Mouse (Mus musculus) olfactory bulb, adult 2 months (tissue): ENCODE data around the gene Mcoln1. TPM values are rescaled to one million over a fixed set of nuclear protein-coding genes. Genes with fewer than 3 reads are reported as not detected.

Experiments
- H3K27ac ChIP-seq: fragments of 200-500 bp; 2 replicates; pipeline ENCODE4 v1.5.1; 2012; ENCODE audit warnings: low read depth, low read length; ENCODE audit not compliant: insufficient read depth
- H3K4me1 ChIP-seq: fragments of 200-500 bp; 2 replicates; pipeline ENCODE4 v1.6.1; 2012; ENCODE audit warnings: low read length; ENCODE audit not compliant: control insufficient read depth, insufficient read depth
- H3K4me3 ChIP-seq: fragments of 200-500 bp; 2 replicates; pipeline ENCODE4 v1.5.1; 2012; ENCODE audit warnings: mild to moderate bottlenecking, low read depth, low read length, moderate library complexity; ENCODE audit not compliant: insufficient read depth
- CTCF ChIP-seq: fragments of 200-500 bp; IDR thresholded peaks from 2 replicates; pipeline ENCODE4 v1.5.1; 2012; ENCODE audit warnings: low read depth, mild to moderate bottlenecking, low read length, moderate library complexity; ENCODE audit not compliant: insufficient read depth
- POLR2A ChIP-seq: fragments of 200-500 bp; IDR thresholded peaks from 2 replicates; pipeline ENCODE4 v1.6.1; 2012; ENCODE audit warnings: mild to moderate bottlenecking, low read depth, low read length, moderate library complexity; ENCODE audit not compliant: insufficient read depth
- WGBS: fragments of 180-500 bp; shearing (Covaris S2); methylation state at CpG from one replicate; pipeline ENCODE4 v1.1.7; 2018; 5-methylcytosine and 5-hydroxymethylcytosine counted together
- polyA plus RNA-seq: library from polyadenylated mRNA; stranded (reverse); fragments of >200 nt; gene quantifications from 2 replicates; pipeline ENCODE4 v1.2.4, GENCODE M21; 2012; ENCODE audit warnings: low replicate concordance; ENCODE audit not compliant: missing spikeins, insufficient read depth, insufficient read length

Gene Mcoln1
- polyA plus RNA-seq, 1 experiment, result not detected

DNA sequence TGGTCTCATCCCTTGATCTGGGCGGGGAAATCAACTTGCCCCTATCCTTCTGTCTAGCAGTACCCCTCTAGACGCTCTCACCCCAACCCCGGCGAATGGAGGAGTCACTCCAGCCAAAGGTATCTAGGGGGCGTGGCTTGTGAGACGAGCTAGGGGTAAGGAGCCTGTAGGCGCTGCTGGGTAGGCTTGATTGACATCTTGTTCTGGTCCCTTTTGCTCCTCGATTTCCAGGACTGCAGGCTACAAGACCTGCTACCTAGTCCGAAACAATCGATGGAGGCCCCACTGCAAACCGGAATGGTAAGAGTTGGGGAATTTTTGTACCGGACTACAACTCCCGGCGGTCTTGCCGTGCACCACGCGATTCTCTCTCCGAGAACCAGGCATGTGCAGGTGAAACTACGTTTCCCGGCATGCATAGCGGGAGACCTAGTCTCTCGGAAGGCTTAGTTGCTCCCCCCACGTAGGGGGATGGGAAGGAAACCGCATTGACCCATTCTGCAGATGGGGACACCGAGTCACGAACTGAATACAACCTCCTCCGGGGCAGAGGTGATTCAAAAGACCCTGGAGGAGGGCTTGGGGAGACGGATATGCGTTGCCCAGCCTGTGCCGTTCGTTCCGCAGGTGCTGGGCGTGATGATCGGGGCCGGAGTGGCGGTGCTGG is 16.3 kb downstream of the Mcoln1 start:
- Histone ChIP-seq H3K27ac (peak overlapping the region; percentile 53), H3K4me3 (peak overlapping the region; percentile 70), H3K4me1 (peaks cover 8% of the 10 kb centered on the region)
- under 1% methylated on average over 36 of the region's 36 CpGs for WGBS
- TF ChIP-seq POLR2A, result peak; percentile 41
- TF ChIP-seq CTCF, result no peak; the same call in 1 of the 2 replicates

DNA sequence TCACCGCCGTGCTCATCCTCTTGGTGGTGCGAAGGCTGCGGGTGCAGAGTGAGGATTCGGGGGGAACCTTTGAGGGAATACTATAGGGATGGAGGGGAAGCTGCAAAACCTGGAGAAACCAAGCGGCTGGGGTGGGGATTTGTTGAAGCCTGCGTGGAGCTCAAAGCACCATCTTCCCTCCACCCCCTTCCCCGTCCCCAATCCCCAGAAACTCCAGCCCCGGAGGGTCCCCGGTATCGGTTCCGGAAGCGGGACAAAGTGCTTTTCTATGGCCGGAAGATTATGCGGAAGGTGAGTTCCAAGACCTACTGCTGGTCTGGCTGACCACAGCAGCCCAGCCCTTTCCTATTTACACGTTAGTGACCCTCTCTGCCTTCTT is 16.8 kb downstream of the Mcoln1 start:
- Histone ChIP-seq H3K4me1 (peaks cover 8% of the 10 kb centered on the region), H3K27ac (peak overlapping the region; percentile 53; the same call in 1 of the 2 replicates), H3K4me3 (peak overlapping the region; percentile 70)
- TF ChIP-seq CTCF, result no peak
- TF ChIP-seq POLR2A, result no peak
- 6% methylated on average over 16 of the region's 16 CpGs for WGBS

DNA sequence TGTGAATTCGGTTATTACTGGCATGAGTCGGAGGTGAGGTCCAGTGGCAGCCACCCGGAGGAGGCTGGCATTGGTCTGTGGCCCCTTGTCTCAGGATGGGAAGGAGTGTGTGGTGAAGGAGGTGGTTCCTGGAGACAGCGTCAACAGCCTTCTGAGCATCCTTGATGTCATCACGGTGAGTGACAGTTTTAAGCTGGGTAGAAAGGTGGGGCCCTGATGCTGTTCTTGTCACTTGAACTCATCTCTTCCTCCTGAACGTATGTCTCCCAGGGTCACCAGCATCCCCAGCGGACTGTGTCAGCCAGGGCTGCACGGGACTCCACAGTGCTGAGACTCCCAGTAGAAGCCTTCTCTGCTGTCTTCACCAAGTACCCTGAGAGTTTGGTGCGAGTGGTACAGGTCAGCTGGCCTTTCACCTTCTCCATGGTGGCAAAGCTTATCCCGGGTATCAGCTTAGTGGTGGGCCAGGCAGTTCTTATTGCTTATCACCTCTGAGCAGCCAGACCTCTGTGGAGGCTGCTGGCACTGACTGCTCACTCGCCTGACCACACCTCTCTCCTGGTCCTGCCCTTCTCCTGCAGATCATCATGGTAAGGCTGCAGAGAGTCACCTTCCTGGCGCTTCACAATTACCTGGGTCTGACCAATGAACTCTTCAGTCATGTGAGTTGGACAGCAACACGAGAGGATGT is 21.9 kb downstream of the Mcoln1 start:
- WGBS, result 92% methylated on average over 13 of the region's 13 CpGs

DNA sequence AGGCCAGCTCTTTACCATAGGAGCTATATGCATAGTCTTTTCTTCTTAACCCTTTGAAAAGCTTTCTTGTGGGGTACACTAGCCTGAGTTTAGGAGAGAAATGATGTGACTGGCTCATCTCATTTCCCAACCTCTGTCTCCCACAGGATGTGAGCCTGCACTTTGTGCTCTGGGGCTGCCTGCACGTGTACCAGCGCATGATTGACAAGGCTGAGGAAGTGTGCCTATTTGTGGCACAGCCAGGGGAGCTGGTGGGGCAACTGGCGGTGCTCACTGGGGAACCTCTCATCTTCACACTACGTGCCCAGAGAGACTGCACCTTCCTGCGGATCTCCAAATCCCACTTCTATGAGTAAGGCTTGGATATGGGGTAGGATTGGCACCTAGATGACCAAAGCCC is 30.6 kb downstream of the Mcoln1 start:
- no peak for TF ChIP-seq POLR2A
- no peak for TF ChIP-seq CTCF
- no peak overlapping the region for H3K27ac ChIP-seq
- H3K4me3 ChIP-seq, result no peak overlapping the region
- WGBS, result 87% methylated on average over 5 of the region's 5 CpGs
- no peaks in the 10 kb centered on the region for H3K4me1 ChIP-seq

More for the DNA sequence above, 21.9 kb downstream of the Mcoln1 start:
- TF ChIP-seq CTCF, result no peak
- no peak for TF ChIP-seq POLR2A
- H3K27ac ChIP-seq, result no peak overlapping the region
- no peak overlapping the region for H3K4me3 ChIP-seq
- H3K4me1 ChIP-seq, result peaks cover 2% of the 10 kb centered on the region; the same call in 1 of the 2 replicates

DNA sequence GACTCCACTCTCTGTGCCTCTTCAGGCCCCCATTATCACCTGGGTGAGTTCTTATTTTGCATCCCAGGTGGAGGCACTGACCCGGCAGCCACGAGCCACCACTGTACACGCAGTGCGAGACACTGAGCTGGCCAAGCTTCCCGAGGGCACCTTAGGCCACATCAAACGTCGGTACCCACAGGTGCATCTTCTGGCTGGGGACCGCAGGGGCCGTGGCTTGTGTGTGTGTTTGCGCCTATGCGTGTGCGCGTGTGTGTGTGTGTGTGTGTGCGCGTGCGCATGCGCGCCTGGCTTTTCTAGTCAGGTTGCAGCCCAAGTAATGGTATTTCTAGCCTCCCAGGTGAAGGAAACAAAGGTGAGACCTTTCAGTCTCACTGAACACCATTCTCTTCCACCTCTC is 31.7 kb downstream of the Mcoln1 start:
- TF ChIP-seq CTCF (no peak), POLR2A (0 out of 2 replicates have a peak, but pooled peaks have one; percentile 8)
- Histone ChIP-seq H3K4me1 (no peaks in the 10 kb centered on the region), H3K4me3 (no peak overlapping the region), H3K27ac (no peak overlapping the region)
- WGBS, result 95% methylated on average over 18 of the region's 18 CpGs

DNA sequence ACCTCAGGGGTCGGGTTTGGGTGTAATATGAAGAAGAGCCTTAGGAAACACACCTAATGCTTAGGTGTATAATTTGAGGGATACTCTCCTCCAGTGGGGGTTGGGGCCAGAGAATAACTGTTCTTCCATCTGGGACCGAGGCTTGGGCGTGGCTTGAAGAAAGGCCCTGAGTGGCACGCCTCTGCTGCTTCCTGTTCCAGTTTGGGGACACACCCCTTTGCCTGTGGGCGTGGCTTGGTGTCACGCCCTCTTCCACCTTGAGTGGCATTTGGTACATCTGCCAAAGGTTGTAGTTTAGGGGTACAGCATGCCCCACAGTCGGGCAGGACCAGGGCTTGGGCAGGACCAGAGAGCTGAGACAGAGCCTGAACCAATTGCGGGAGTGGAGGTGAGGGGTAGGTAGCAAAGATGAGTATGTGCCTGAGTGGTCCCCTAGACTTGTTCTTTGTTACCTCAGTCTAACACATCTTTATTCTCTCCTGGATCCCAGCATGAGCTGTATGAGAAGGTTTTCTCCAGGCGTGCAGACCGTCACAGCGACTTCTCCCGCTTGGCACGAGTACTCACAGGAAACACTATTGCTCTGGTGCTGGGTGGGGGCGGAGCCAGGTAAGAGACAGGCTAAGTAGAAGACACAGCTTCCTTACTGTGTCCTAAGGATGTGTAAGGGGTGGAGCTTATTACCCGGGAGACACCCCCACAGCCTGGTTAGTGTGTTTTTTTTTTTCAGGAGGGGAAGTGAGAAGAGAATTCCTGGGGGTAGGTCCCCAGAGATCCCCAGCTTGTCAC is 36.0 kb downstream of the Mcoln1 start:
- no peak overlapping the region for H3K27ac ChIP-seq
- 72% methylated on average over 15 of the region's 15 CpGs for WGBS
- H3K4me1 ChIP-seq, result no peaks in the 10 kb centered on the region
- no peak overlapping the region for H3K4me3 ChIP-seq
- no peak for TF ChIP-seq CTCF
- no peak for TF ChIP-seq POLR2A

DNA sequence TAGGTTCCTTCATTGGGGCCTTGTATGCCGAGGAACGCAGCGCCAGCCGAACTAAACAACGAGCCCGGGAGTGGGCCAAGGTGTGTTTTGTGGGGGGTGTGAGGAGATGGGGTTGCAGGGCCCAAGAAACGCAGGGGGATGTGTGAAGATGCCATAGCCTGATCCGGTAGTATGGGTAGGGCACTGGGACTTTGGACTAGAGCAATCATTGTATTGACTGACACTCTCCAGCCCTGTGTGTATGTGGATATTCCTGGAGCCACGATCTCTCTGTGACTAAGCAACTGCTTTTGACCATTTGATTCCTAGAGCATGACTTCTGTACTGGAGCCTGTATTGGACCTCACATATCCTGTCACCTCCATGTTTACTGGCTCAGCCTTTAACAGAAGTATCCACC is 36.7 kb downstream of the Mcoln1 start:
- TF ChIP-seq POLR2A (no peak), CTCF (no peak)
- no peak overlapping the region for H3K27ac ChIP-seq
- 97% methylated on average over 9 of the region's 9 CpGs for WGBS
- H3K4me1 ChIP-seq, result no peaks in the 10 kb centered on the region
- no peak overlapping the region for H3K4me3 ChIP-seq

DNA sequence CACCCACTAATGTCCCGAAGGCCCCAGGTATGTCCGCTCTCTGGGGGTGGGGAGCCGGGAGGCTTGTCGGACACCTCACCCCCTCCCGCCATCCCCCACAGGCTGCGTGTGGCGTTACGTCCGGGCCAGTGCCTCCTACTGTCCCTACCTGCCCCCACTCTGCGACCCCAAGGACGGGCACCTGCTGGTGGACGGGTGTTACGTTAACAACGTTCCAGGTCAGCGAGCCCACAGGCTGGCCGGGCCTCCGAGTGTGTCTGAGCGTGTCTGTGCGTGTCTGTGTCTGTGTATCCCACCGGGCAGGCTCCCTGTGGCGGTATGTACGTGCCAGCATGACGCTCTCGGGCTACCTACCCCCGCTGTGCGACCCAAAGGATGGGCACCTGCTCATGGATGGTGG is 37.4 kb downstream of the Mcoln1 start:
- no peak for TF ChIP-seq POLR2A
- TF ChIP-seq CTCF, result no peak
- Histone ChIP-seq H3K27ac (no peak overlapping the region), H3K4me1 (no peaks in the 10 kb centered on the region), H3K4me3 (no peak overlapping the region)
- 96% methylated on average over 26 of the region's 26 CpGs for WGBS

DNA sequence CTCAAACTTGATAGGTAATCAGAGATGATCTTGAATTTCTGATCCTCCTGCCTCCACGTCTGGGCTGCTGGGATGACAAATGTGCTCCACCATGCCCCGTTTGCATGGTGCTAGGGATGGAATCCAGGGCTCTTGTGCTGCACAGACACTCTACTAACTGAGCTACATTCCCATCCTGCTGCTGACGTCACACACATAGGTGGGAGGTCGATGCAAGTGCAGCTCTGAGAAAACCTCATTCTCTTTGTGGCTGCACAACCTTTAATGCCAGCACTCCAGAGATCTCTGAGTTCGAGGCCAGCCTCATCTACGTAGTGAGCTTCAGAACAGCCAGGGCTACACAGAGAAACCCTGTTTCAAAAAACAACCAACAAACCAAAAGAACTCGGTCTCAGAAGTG is 38.9 kb downstream of the Mcoln1 start:
- Histone ChIP-seq H3K27ac (no peak overlapping the region), H3K4me1 (no peaks in the 10 kb centered on the region), H3K4me3 (no peak overlapping the region)
- WGBS, result 89% methylated on average over 7 of the region's 7 CpGs
- no peak for TF ChIP-seq CTCF
